Mouse (Mus musculus): ENCODE results near the gene Olfr360. TPM values are rescaled to one million over a fixed set of nuclear protein-coding genes. Genes with fewer than 3 reads are reported as not detected.
"Not testable (repeated sequence)": the region's sequence is repeated elsewhere in the genome, so short reads cannot be mapped to it uniquely, and the experiment has no call there.

Olfr360 gene
- polyA plus RNA-seq (2015; fragmentation: Nextera tagmentation; extraction: Ambion mirVana), result not detected in 2 replicates

- H3K36me3 ChIP-seq (ENCODE audit: poor library complexity, severe bottlenecking), result no peaks in the 10 kb centered on the region
- H3K27ac ChIP-seq, result no peak within 1 kb of the TSS
- H3K4me3 ChIP-seq, result no peak within 1 kb of the TSS
- H3K27me3 ChIP-seq, result no peaks in the 10 kb centered on the region
- ATAC-seq, result no peak
- H3K4me2 ChIP-seq, result no peak within 1 kb of the TSS
- no peak within 1 kb of the TSS for H3K9ac ChIP-seq
- H3K9me3 ChIP-seq (replicated peaks), result peaks cover 19% of the 10 kb centered on the region; the same call in 1 of the 2 replicates
- H3K4me1 ChIP-seq, result no peaks in the 10 kb centered on the region
These were observed at the start of gene Olfr360 for GRCm38 (mm10) chr2:37065446-37065845. Gene Olfr360, plus strand, starts transcription at chr2:37065746.

GRCm38 (mm10) chr2:37089190-37089589 lies 23.6 kb downstream of the Olfr360 start, which contains the start of gene Olfr361:
Gene Olfr361, minus strand, starts transcription at chr2:37089290.
- H3K4me2 ChIP-seq; H3K4me3 ChIP-seq; ATAC-seq; H3K36me3 ChIP-seq (ENCODE audit: poor library complexity, severe bottlenecking); H3K27me3 ChIP-seq; H3K9ac ChIP-seq; H3K27ac ChIP-seq; H3K4me1 ChIP-seq: not testable (repeated sequence)
- WGBS, result 75% methylated on average over 1 of the region's 1 CpGs
- peaks cover 12% of the 10 kb centered on the region; the same call in 1 of the 2 replicates for H3K9me3 ChIP-seq (replicated peaks)

GRCm38 (mm10) chr2:37117810-37118209 lies 52.3 kb downstream of the Olfr360 start, which contains the start of gene Olfr362:
Gene Olfr362, minus strand, starts transcription at chr2:37117910.
- Histone ChIP-seq H3K4me2 (no peak within 1 kb of the TSS), H3K4me3 (no peak within 1 kb of the TSS), H3K9me3 (replicated peaks) (peaks cover 20% of the 10 kb centered on the region; the same call in 1 of the 2 replicates), H3K36me3 (ENCODE audit: poor library complexity, severe bottlenecking) (no peaks in the 10 kb centered on the region), H3K27me3 (no peaks in the 10 kb centered on the region), H3K4me1 (no peaks in the 10 kb centered on the region), H3K9ac (no peak within 1 kb of the TSS), H3K27ac (no peak within 1 kb of the TSS)
- WGBS, result 94% methylated on average over 1 of the region's 1 CpGs
- no peak for ATAC-seq

Other genes with a start within 250 kb of the Olfr360 start
- gene Olfr3, start 248.7 kb upstream of the Olfr360 start, polyA plus RNA-seq (2015; fragmentation: Nextera tagmentation; extraction: Ambion mirVana), result not detected in 2 replicates
- not detected in 2 replicates for gene Olfr350, start 219.4 kb upstream of the Olfr360 start, polyA plus RNA-seq (2015; fragmentation: Nextera tagmentation; extraction: Ambion mirVana)
- not detected in 2 replicates for gene Olfr351, start 203.1 kb upstream of the Olfr360 start, polyA plus RNA-seq (2015; fragmentation: Nextera tagmentation; extraction: Ambion mirVana)
- not detected in 2 replicates for gene Olfr352, start 197.3 kb upstream of the Olfr360 start, polyA plus RNA-seq (2015; fragmentation: Nextera tagmentation; extraction: Ambion mirVana)
- not detected in 2 replicates for gene Olfr353, start 172.8 kb upstream of the Olfr360 start, polyA plus RNA-seq (2015; fragmentation: Nextera tagmentation; extraction: Ambion mirVana)
- gene Olfr354, start 160.1 kb upstream of the Olfr360 start, polyA plus RNA-seq (2015; fragmentation: Nextera tagmentation; extraction: Ambion mirVana), result not detected in 2 replicates
- not detected in 2 replicates for gene Olfr355, start 136.8 kb upstream of the Olfr360 start, polyA plus RNA-seq (2015; fragmentation: Nextera tagmentation; extraction: Ambion mirVana)
- gene Olfr356, start 128.6 kb upstream of the Olfr360 start, polyA plus RNA-seq (2015; fragmentation: Nextera tagmentation; extraction: Ambion mirVana), result not detected in 2 replicates
- not detected in 2 replicates for gene Olfr357, start 71.9 kb upstream of the Olfr360 start, polyA plus RNA-seq (2015; fragmentation: Nextera tagmentation; extraction: Ambion mirVana)
- gene Olfr358, start 56.4 kb upstream of the Olfr360 start, polyA plus RNA-seq (2015; fragmentation: Nextera tagmentation; extraction: Ambion mirVana), result not detected in 2 replicates
- gene Olfr361, start 23.5 kb downstream of the Olfr360 start, polyA plus RNA-seq (2015; fragmentation: Nextera tagmentation; extraction: Ambion mirVana), result not detected in 2 replicates
- not detected in 2 replicates for gene Olfr362, start 52.2 kb downstream of the Olfr360 start, polyA plus RNA-seq (2015; fragmentation: Nextera tagmentation; extraction: Ambion mirVana)
- gene Olfr364-ps1, start 73.6 kb downstream of the Olfr360 start, polyA plus RNA-seq (2015; fragmentation: Nextera tagmentation; extraction: Ambion mirVana), result not detected in 2 replicates
- gene Olfr365, start 122.5 kb downstream of the Olfr360 start, polyA plus RNA-seq (2015; fragmentation: Nextera tagmentation; extraction: Ambion mirVana), result not detected in 2 replicates
- not detected in 2 replicates for gene Olfr366, start 145.8 kb downstream of the Olfr360 start, polyA plus RNA-seq (2015; fragmentation: Nextera tagmentation; extraction: Ambion mirVana)

Data from forebrain, embryonic 13.5 days (tissue).